Mouse (Mus musculus) kidney, adult 9 months (tissue): ENCODE measurements at regions not wholly inside any gene's neighbourhood (a gene's known extent, or its start where the extent isn't known, plus 50 kb on each side); places are given as distances from the start of the nearest gene placed in this dataset.

Source experiments
- DNase-seq: peaks from one replicate; pipeline ENCODE4 v3.0.0; 2022

GRCm38 (mm10) chr3:80284656-80285055 lies 400.3 kb downstream of the Fam198b start:
- no peak for DNase-seq

GRCm38 (mm10) chr3:80285246-80285645 lies 400.9 kb downstream of the Fam198b start:
- DNase-seq, result no peak

GRCm38 (mm10) chr3:80293485-80293884 lies 409.2 kb downstream of the Fam198b start:
- no peak for DNase-seq

- DNase-seq, result no peak
Observed at GRCm38 (mm10) chr3:80307632-80308031, 423.3 kb downstream of the Fam198b start.

GRCm38 (mm10) chr3:80309931-80310330 lies 425.6 kb downstream of the Fam198b start:
- DNase-seq, result no peak

GRCm38 (mm10) chr3:80311689-80312088 lies 427.4 kb downstream of the Fam198b start:
- no peak for DNase-seq

- no peak for DNase-seq
Observed at GRCm38 (mm10) chr3:80322291-80322690, 438.0 kb downstream of the Fam198b start.

- no peak for DNase-seq
Observed at GRCm38 (mm10) chr3:80324726-80325125, 440.4 kb downstream of the Fam198b start.

- DNase-seq, result no peak
Observed at GRCm38 (mm10) chr3:80331776-80332175, 447.4 kb downstream of the Fam198b start.

GRCm38 (mm10) chr3:80334446-80334893 lies 450.1 kb downstream of the Fam198b start:
- no peak for DNase-seq

- no peak for DNase-seq
Observed at GRCm38 (mm10) chr3:80336123-80336674, 451.9 kb downstream of the Fam198b start.

GRCm38 (mm10) chr3:80367972-80368371 lies 434.7 kb downstream of the Gria2 start:
- DNase-seq, result no peak

GRCm38 (mm10) chr3:80369214-80369941 lies 433.3 kb downstream of the Gria2 start:
- no peak for DNase-seq

GRCm38 (mm10) chr3:80372436-80372835 lies 430.2 kb downstream of the Gria2 start:
- DNase-seq, result no peak

- DNase-seq, result no peak
Observed at GRCm38 (mm10) chr3:80385986-80386385, 416.6 kb downstream of the Gria2 start.

- no peak for DNase-seq
Observed at GRCm38 (mm10) chr3:80396240-80396639, 406.4 kb downstream of the Gria2 start.

- DNase-seq, result no peak
Observed at GRCm38 (mm10) chr3:80420453-80420852, 382.2 kb downstream of the Gria2 start.

GRCm38 (mm10) chr3:80421461-80421860 lies 381.2 kb downstream of the Gria2 start:
- no peak for DNase-seq

GRCm38 (mm10) chr3:80422106-80422505 lies 380.5 kb downstream of the Gria2 start:
- DNase-seq, result no peak

- no peak for DNase-seq
Observed at GRCm38 (mm10) chr3:80422646-80423045, 380.0 kb downstream of the Gria2 start.
